Mouse (Mus musculus): Measurements from ENCODE around the gene Sgo2b.

The Sgo2b gene

GRCm38 (mm10) chr8:63951626-63952377 lies at the start of gene Sgo2b:
TSS of gene Sgo2b (minus strand) at chr8:63952248.
- no peak for TF ChIP-seq GATA4 (IDR thresholded peaks at IDR 0.05; ENCODE audit: insufficient replicate concordance, low read length)

- TF ChIP-seq GATA4 (IDR thresholded peaks at IDR 0.05; ENCODE audit: insufficient replicate concordance, low read length), result no peak
Measured at GRCm38 (mm10) chr8:63961032-63961785, 9.2 kb upstream of the Sgo2b start.

- no peak for TF ChIP-seq GATA4 (IDR thresholded peaks at IDR 0.05; ENCODE audit: insufficient replicate concordance, low read length)
Measured at GRCm38 (mm10) chr8:63933171-63933570, 18.9 kb downstream of the Sgo2b start.

GRCm38 (mm10) chr8:63929301-63930097 lies 22.5 kb downstream of the Sgo2b start:
- TF ChIP-seq GATA4 (IDR thresholded peaks at IDR 0.05; ENCODE audit: insufficient replicate concordance, low read length), result no peak

- TF ChIP-seq GATA4 (IDR thresholded peaks at IDR 0.05; ENCODE audit: insufficient replicate concordance, low read length), result no peak
Measured at GRCm38 (mm10) chr8:63921257-63921960, 30.6 kb downstream of the Sgo2b start.

GRCm38 (mm10) chr8:63895096-63895495 lies 57.0 kb downstream of the Sgo2b start:
- no peak for TF ChIP-seq GATA4 (IDR thresholded peaks at IDR 0.05; ENCODE audit: insufficient replicate concordance, low read length)

- TF ChIP-seq GATA4 (IDR thresholded peaks at IDR 0.05; ENCODE audit: insufficient replicate concordance, low read length), result no peak
Measured at GRCm38 (mm10) chr8:63878353-63878752, 73.7 kb downstream of the Sgo2b start.

GRCm38 (mm10) chr8:63877393-63877792 lies 74.7 kb downstream of the Sgo2b start:
- no peak for TF ChIP-seq GATA4 (IDR thresholded peaks at IDR 0.05; ENCODE audit: insufficient replicate concordance, low read length)

GRCm38 (mm10) chr8:63876949-63877348 lies 75.1 kb downstream of the Sgo2b start:
- TF ChIP-seq GATA4 (IDR thresholded peaks at IDR 0.05; ENCODE audit: insufficient replicate concordance, low read length), result no peak
